Mouse (Mus musculus): ENCODE measurements around the gene Slu7.

DNA sequence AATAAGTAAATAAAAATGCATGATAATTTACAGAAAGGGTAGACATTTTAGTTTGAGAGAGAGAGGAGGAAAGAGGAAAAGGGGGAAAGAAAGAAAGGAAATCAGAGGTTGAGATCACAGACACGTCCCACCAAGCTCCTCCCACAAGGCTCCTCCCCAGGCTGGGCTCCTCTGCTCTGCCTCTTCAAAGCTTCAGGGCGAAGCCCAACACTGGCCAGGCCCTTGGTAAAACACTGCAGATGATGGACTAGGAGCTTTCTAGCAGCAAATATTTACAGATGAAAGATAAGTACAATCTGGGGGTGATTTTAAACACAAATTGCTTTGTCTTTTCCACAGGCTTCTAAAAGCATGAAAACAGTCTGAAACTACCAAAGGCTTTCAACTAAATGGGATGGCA, 40.8 kb upstream of the Slu7 start:
- TF ChIP-seq EP300 (IDR thresholded peaks at IDR 0.05; ENCODE audit: low read depth) (no peak), CTCF (IDR thresholded peaks at IDR 0.05; ENCODE audit: low read depth) (no peak)

Data from heart, postnatal 0 days (tissue).